Mouse (Mus musculus) lung, postnatal 0 days (tissue): ENCODE data around the gene Inpp5a.

Experiments
- CTCF ChIP-seq: IDR thresholded peaks from 2 replicates; pipeline ENCODE4 v1.5.1; 2016; ENCODE audit warnings: antibody characterized with exemption, mild to moderate bottlenecking
- EP300 ChIP-seq: IDR thresholded peaks from 2 replicates; pipeline ENCODE4 v1.6.1; 2016; ENCODE audit warnings: antibody characterized with exemption, mild to moderate bottlenecking, control low read depth

- TF ChIP-seq CTCF (peak; percentile 62), EP300 (no peak)
These were observed 87.0 kb downstream of the Inpp5a start for GRCm38 (mm10) chr7:139475896-139476295.
